Mouse (Mus musculus) heart, adult 9 months (tissue): ENCODE results near the gene Rps25.

ENCODE experiments used
- DNase-seq, 2 experiments: peaks; one replicate each; pipeline ENCODE4 v3.0.0; 2022; ENCODE audit warnings: low spot score in 2 of 2

The Rps25 gene

DNA sequence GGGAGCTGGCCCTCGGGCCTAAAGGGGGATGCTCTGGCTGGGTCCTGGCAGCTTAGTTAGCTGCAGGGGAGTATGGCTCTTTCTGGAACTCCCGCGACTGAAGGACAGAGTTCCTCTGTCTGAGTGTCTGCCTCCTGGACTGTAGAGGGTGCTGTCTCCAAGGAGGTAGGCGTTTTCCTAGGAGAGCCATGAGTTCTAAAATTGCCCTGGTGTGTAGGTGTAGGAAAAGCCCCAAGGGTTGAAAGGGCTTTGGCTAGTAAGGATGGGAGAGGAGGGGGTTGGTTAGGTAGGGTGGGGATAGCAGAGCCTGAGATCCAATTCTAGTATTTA, 47.9 kb downstream of the Rps25 start, which contains the start of gene Upk2:
TSS of gene Upk2 (minus strand) at position 86 of the 330 bp plus-strand sequence.
- no peak for DNase-seq

DNA sequence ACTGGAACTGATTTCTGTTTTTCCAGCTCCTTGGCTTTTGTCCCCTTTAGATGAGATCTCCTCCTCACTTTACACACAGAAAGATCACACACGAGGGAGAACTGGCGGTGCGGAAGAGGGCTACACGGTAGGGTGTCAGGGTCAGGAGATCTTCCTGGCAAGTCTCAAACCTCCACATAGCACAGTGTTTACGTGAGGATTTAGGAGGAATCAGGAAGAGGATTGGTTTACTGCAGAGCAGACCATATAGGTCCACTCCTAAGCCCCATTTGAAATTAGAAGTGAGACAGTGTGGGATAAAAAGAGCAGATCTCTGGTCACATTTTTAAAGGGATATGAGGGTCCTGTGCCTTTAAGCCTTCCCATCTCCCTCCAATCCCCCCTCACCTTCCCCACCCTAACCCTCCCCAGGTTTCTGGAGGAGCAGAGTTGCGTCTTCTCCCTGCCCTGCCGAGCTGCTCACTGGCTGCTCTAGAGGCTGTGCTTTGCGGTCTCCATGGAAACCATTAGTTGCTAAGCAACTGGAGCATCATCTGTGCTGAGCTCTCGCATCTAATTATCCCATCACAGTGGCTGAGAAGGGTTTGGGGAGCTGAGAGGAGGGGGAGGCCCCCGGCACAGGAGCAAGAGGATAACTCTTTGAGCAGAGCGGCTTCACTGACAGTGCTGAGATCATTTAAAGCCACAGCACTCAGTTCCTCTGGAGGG, 50.2 kb downstream of the Rps25 start:
- no peak for DNase-seq
